Mouse (Mus musculus) G1E-ER4 (cell line): Measurements from ENCODE around the gene Moxd1. TPM values are rescaled to one million over a fixed set of nuclear protein-coding genes. Genes with fewer than 3 reads are reported as not detected.

Experiments used
- GATA1 ChIP-seq: IDR thresholded peaks from one replicate; pipeline ENCODE4 v1.8.0; 2012; ENCODE audit warnings: low read length, inconsistent platforms
- polyA plus RNA-seq: library from polyadenylated mRNA; stranded (reverse); fragments of >175 nt; gene quantifications from 2 replicates; pipeline ENCODE4 v1.2.3, GENCODE M21; 2012

Moxd1 gene
- not detected in 2 replicates for polyA plus RNA-seq

- TF ChIP-seq GATA1 = no peak
Measured at GRCm38 (mm10) chr10:24223449-24224143, at the start of gene Moxd1. Gene Moxd1, plus strand, starts transcription at chr10:24223517.

GRCm38 (mm10) chr10:24190392-24190791 is 32.9 kb upstream of the Moxd1 start:
- TF ChIP-seq GATA1 = no peak

GRCm38 (mm10) chr10:24191977-24192376 is 31.3 kb upstream of the Moxd1 start:
- no peak for TF ChIP-seq GATA1

- no peak for TF ChIP-seq GATA1
Measured at GRCm38 (mm10) chr10:24199303-24199702, 24.0 kb upstream of the Moxd1 start.

- TF ChIP-seq GATA1 = no peak
Measured at GRCm38 (mm10) chr10:24200099-24200498, 23.2 kb upstream of the Moxd1 start.

- TF ChIP-seq GATA1 = no peak
Measured at GRCm38 (mm10) chr10:24210075-24210474, 13.2 kb upstream of the Moxd1 start.

GRCm38 (mm10) chr10:24213297-24213696 is 10.0 kb upstream of the Moxd1 start:
- TF ChIP-seq GATA1 = no peak

- TF ChIP-seq GATA1 = no peak
Measured at GRCm38 (mm10) chr10:24217558-24218268, 5.6 kb upstream of the Moxd1 start.

- TF ChIP-seq GATA1 = no peak
Measured at GRCm38 (mm10) chr10:24220931-24221330, 2.4 kb upstream of the Moxd1 start.

- TF ChIP-seq GATA1 = no peak
Measured at GRCm38 (mm10) chr10:24222911-24223310, 406 bp upstream of the Moxd1 start.

- no peak for TF ChIP-seq GATA1
Measured at GRCm38 (mm10) chr10:24224591-24224990, 1.3 kb downstream of the Moxd1 start.

GRCm38 (mm10) chr10:24228318-24229183 is 5.2 kb downstream of the Moxd1 start:
- TF ChIP-seq GATA1 = no peak

- TF ChIP-seq GATA1 = no peak
Measured at GRCm38 (mm10) chr10:24232281-24232680, 9.0 kb downstream of the Moxd1 start.

GRCm38 (mm10) chr10:24235426-24236283 is 12.3 kb downstream of the Moxd1 start:
- no peak for TF ChIP-seq GATA1

GRCm38 (mm10) chr10:24246815-24247214 is 23.5 kb downstream of the Moxd1 start:
- TF ChIP-seq GATA1 = no peak

- no peak for TF ChIP-seq GATA1
Measured at GRCm38 (mm10) chr10:24248116-24248515, 24.8 kb downstream of the Moxd1 start.
